Mouse (Mus musculus) hindbrain, postnatal 0 days (tissue): ENCODE data around the gene Gcc1. TPM values are rescaled to one million over a fixed set of nuclear protein-coding genes. Genes with fewer than 3 reads are reported as not detected.

Experiments
- ATAC-seq: fragments of 200-750 bp; cut with Nextera tagmentation; 2 replicates; pipeline ENCODE4 v1.8.0; 2017; ENCODE audit warnings: mild to moderate bottlenecking, moderate TSS enrichment, moderate library complexity
- DNase-seq: peaks from one replicate; pipeline ENCODE4 v3.0.0-alpha.2; 2015; ENCODE audit warnings: low spot score
- H3K27ac ChIP-seq: fragments of 300-500 bp; sonication (generic); 2 replicates; pipeline ENCODE4 v1.5.1; 2014; ENCODE audit warnings: mild to moderate bottlenecking
- H3K27me3 ChIP-seq: fragments of 300-500 bp; sonication (generic); 2 replicates; pipeline ENCODE4 v1.6.1; 2014; ENCODE audit warnings: low read length, mixed read lengths; ENCODE audit not compliant: insufficient read depth
- H3K36me3 ChIP-seq: fragments of 300-500 bp; sonication (generic); 2 replicates; pipeline ENCODE4 v1.6.1; 2014; ENCODE audit warnings: low read length, mixed read lengths; ENCODE audit not compliant: insufficient read depth
- H3K4me1 ChIP-seq: fragments of 300-500 bp; sonication (generic); 2 replicates; pipeline ENCODE4 v1.6.1; 2014; ENCODE audit warnings: antibody characterized with exemption, low read length, mixed read lengths; ENCODE audit not compliant: insufficient read depth
- H3K4me2 ChIP-seq: fragments of 300-500 bp; sonication (generic); 2 replicates; pipeline ENCODE4 v1.6.1; 2014; ENCODE audit warnings: low read depth, mild to moderate bottlenecking, low read length, moderate library complexity, mixed read lengths
- H3K4me3 ChIP-seq: fragments of 300-500 bp; sonication (generic); 2 replicates; pipeline ENCODE4 v1.5.1; 2014; ENCODE audit warnings: low read length
- H3K9ac ChIP-seq: fragments of 300-500 bp; sonication (generic); replicated peaks from 2 replicates; pipeline ENCODE4 v1.6.1; 2014; ENCODE audit warnings: mild to moderate bottlenecking, low read length, moderate library complexity, mixed read lengths
- H3K9me3 ChIP-seq: fragments of 300-500 bp; sonication (generic); 2 replicates; pipeline ENCODE4 v1.6.1; 2016; ENCODE audit warnings: low read length, mixed read lengths
- CTCF ChIP-seq: IDR thresholded peaks from 2 replicates; pipeline ENCODE4 v1.5.1; 2016; ENCODE audit warnings: antibody characterized with exemption, control low read depth, low read depth
- WGBS: fragments of 180-500 bp; shearing (Covaris S2); extraction: QIAGEN DNeasy Blood & Tissue Kit; methylation state at CpG from one replicate; pipeline ENCODE4 v1.1.7; 2014; 5-methylcytosine and 5-hydroxymethylcytosine counted together
- polyA plus RNA-seq: library from polyadenylated mRNA; unstranded; fragments of >200 nt; fragmentation: Nextera tagmentation; extraction: Ambion mirVana; gene quantifications from 2 replicates; pipeline ENCODE4 v1.2.1, GENCODE M21; 2015
- total RNA-seq: library from RNA; depleted of rRNA; stranded (reverse); fragments of >200 nt; gene quantifications from 2 replicates; pipeline ENCODE4 v1.2.3, GENCODE M21; 2014; rRNA removed

The Gcc1 gene
- total and polyA plus RNA-seq, 2 experiments from 2014 or later = 8.7 to 15.7 TPM

- Histone ChIP-seq H3K36me3 (no peaks in the 10 kb centered on the region), H3K4me2 (peak overlapping the region; percentile 94), H3K4me3 (peak overlapping the region; percentile 47), H3K27ac (no peak overlapping the region), H3K9ac (no peak overlapping the region), H3K4me1 (no peaks in the 10 kb centered on the region; the same call in 1 of the 2 replicates), H3K27me3 (no peaks in the 10 kb centered on the region), H3K9me3 (no peaks in the 10 kb centered on the region)
- 35% methylated on average over 15 of the region's 15 CpGs for WGBS
- no peak for TF ChIP-seq CTCF
- no peak for DNase-seq
- ATAC-seq = no peak
Measured at GRCm38 (mm10) chr6:28396051-28396852, 31.9 kb downstream of the Gcc1 start.

- H3K9ac ChIP-seq = no peak overlapping the region
- H3K27me3 ChIP-seq = no peaks in the 10 kb centered on the region
- no peaks in the 10 kb centered on the region for H3K36me3 ChIP-seq
- no peak overlapping the region for H3K4me2 ChIP-seq
- no peaks in the 10 kb centered on the region for H3K9me3 ChIP-seq
- WGBS = 86% methylated on average over 3 of the region's 3 CpGs
- no peak for TF ChIP-seq CTCF
- no peak overlapping the region for H3K27ac ChIP-seq
- H3K4me3 ChIP-seq = no peak overlapping the region
- DNase-seq = no peak
- H3K4me1 ChIP-seq = no peaks in the 10 kb centered on the region
- ATAC-seq = no peak
Measured at GRCm38 (mm10) chr6:28389038-28389437, 39.2 kb downstream of the Gcc1 start.

- WGBS = 89% methylated on average over 3 of the region's 3 CpGs
Measured at GRCm38 (mm10) chr6:28385169-28385568, 43.0 kb downstream of the Gcc1 start.

GRCm38 (mm10) chr6:28381983-28382382, 46.2 kb downstream of the Gcc1 start:
- Histone ChIP-seq H3K4me3 (no peak overlapping the region), H3K9ac (no peak overlapping the region), H3K27me3 (no peaks in the 10 kb centered on the region), H3K4me1 (no peaks in the 10 kb centered on the region), H3K36me3 (no peaks in the 10 kb centered on the region), H3K9me3 (no peaks in the 10 kb centered on the region), H3K27ac (no peak overlapping the region), H3K4me2 (no peak overlapping the region)
- ATAC-seq (no peak), DNase-seq (peak; percentile 43)
- WGBS = 53% methylated on average over 4 of the region's 4 CpGs
- TF ChIP-seq CTCF = peak; percentile 53

More at GRCm38 (mm10) chr6:28385169-28385568, 43.0 kb downstream of the Gcc1 start:
- ATAC-seq = no peak
- H3K36me3 ChIP-seq = no peaks in the 10 kb centered on the region
- H3K4me3 ChIP-seq = no peak overlapping the region
- no peak for DNase-seq
- H3K9ac ChIP-seq = no peak overlapping the region
- H3K4me1 ChIP-seq = no peaks in the 10 kb centered on the region
- no peak overlapping the region for H3K4me2 ChIP-seq
- H3K27ac ChIP-seq = no peak overlapping the region
- H3K27me3 ChIP-seq = no peaks in the 10 kb centered on the region
- TF ChIP-seq CTCF = no peak
- no peaks in the 10 kb centered on the region for H3K9me3 ChIP-seq

GRCm38 (mm10) chr6:28369966-28370683, 58.1 kb downstream of the Gcc1 start:
- no peaks in the 10 kb centered on the region for H3K27me3 ChIP-seq
- H3K9ac ChIP-seq = no peak overlapping the region
- DNase-seq = no peak
- TF ChIP-seq CTCF = no peak
- no peaks in the 10 kb centered on the region for H3K36me3 ChIP-seq
- no peaks in the 10 kb centered on the region for H3K4me1 ChIP-seq
- H3K4me3 ChIP-seq = no peak overlapping the region
- ATAC-seq = no peak
- no peak overlapping the region for H3K4me2 ChIP-seq
- no peak overlapping the region for H3K27ac ChIP-seq
- 77% methylated on average over 6 of the region's 6 CpGs for WGBS
- H3K9me3 ChIP-seq = no peaks in the 10 kb centered on the region

- Histone ChIP-seq H3K27me3 (no peaks in the 10 kb centered on the region), H3K4me2 (no peak overlapping the region), H3K9ac (no peak overlapping the region), H3K4me3 (no peak overlapping the region), H3K9me3 (no peaks in the 10 kb centered on the region), H3K27ac (no peak overlapping the region), H3K4me1 (no peaks in the 10 kb centered on the region), H3K36me3 (no peaks in the 10 kb centered on the region)
- no peak for ATAC-seq
- DNase-seq = no peak
- no peak for TF ChIP-seq CTCF
- WGBS = 81% methylated on average over 9 of the region's 9 CpGs
Measured at GRCm38 (mm10) chr6:28367575-28367974, 60.6 kb downstream of the Gcc1 start.

Other genes starting within 250 kb of the Gcc1 start
- gene Zfp800, start 30.4 kb downstream of the Gcc1 start, total RNA-seq = 14.5 and 18.4 TPM in 2 replicates
- gene Zfp800, start 30.4 kb downstream of the Gcc1 start, polyA plus RNA-seq = 21.4 and 21.8 TPM in 2 replicates
- 397 and 402 TPM in 2 replicates for gene Arf5, start 4.8 kb downstream of the Gcc1 start, total RNA-seq
- 458 and 482 TPM in 2 replicates for gene Arf5, start 4.8 kb downstream of the Gcc1 start, polyA plus RNA-seq
- gene Fscn3, start 601 bp downstream of the Gcc1 start, total RNA-seq = not detected in 2 replicates
- gene Fscn3, start 601 bp downstream of the Gcc1 start, polyA plus RNA-seq = not detected in 2 replicates
- gene Pax4, start 21.0 kb upstream of the Gcc1 start, total RNA-seq = not detected in 2 replicates
- 0.20 and 0.23 TPM in 2 replicates for gene Pax4, start 21.0 kb upstream of the Gcc1 start, polyA plus RNA-seq
- 76.1 and 85.5 TPM in 2 replicates for gene Snd1, start 46.7 kb upstream of the Gcc1 start, total RNA-seq
- 63.0 and 67.6 TPM in 2 replicates for gene Snd1, start 46.7 kb upstream of the Gcc1 start, polyA plus RNA-seq